Mouse (Mus musculus) layer of hippocampus, adult 11-12 months (tissue): ENCODE measurements at regions not wholly inside any gene's neighbourhood (a gene's known extent, or its start where the extent isn't known, plus 50 kb on each side); places are given as distances from the start of the nearest gene placed in this dataset.

Experiments
- DNase-seq: peaks from one replicate; pipeline ENCODE4 v3.0.0; 2022; ENCODE audit warnings: low spot score

GRCm38 (mm10) chr13:102586215-102586614 lies 107.1 kb upstream of the Cd180 start:
- no peak for DNase-seq

- DNase-seq = peak; percentile 46
Measured at GRCm38 (mm10) chr13:102589680-102590435, 103.5 kb upstream of the Cd180 start.

- DNase-seq = no peak
Measured at GRCm38 (mm10) chr13:102591803-102592537, 101.4 kb upstream of the Cd180 start.

- peak; percentile 45 for DNase-seq
Measured at GRCm38 (mm10) chr13:102593405-102594200, 99.8 kb upstream of the Cd180 start.

GRCm38 (mm10) chr13:102594201-102594600 lies 99.2 kb upstream of the Cd180 start:
- DNase-seq = no peak

- DNase-seq = peak; percentile 11
Measured at GRCm38 (mm10) chr13:102595602-102596001, 97.8 kb upstream of the Cd180 start.

- peak; percentile 1 for DNase-seq
Measured at GRCm38 (mm10) chr13:102596101-102596500, 97.3 kb upstream of the Cd180 start.

- no peak for DNase-seq
Measured at GRCm38 (mm10) chr13:102598181-102598580, 95.2 kb upstream of the Cd180 start.

- no peak for DNase-seq
Measured at GRCm38 (mm10) chr13:102599602-102600001, 93.8 kb upstream of the Cd180 start.

GRCm38 (mm10) chr13:102600026-102600425 lies 93.3 kb upstream of the Cd180 start:
- peak; percentile 61 for DNase-seq

GRCm38 (mm10) chr13:102624461-102624860 lies 68.9 kb upstream of the Cd180 start:
- no peak for DNase-seq

- DNase-seq = peak; percentile 74
Measured at GRCm38 (mm10) chr13:102625171-102625835, 68.1 kb upstream of the Cd180 start.

- no peak for DNase-seq
Measured at GRCm38 (mm10) chr13:102625836-102626340, 67.5 kb upstream of the Cd180 start.

- DNase-seq = no peak
Measured at GRCm38 (mm10) chr13:102627786-102628185, 65.6 kb upstream of the Cd180 start.

- DNase-seq = no peak
Measured at GRCm38 (mm10) chr13:102629176-102629575, 64.2 kb upstream of the Cd180 start.

- DNase-seq = no peak
Measured at GRCm38 (mm10) chr13:102634236-102634957, 59.0 kb upstream of the Cd180 start.

- DNase-seq = no peak
Measured at GRCm38 (mm10) chr13:102636032-102636431, 57.3 kb upstream of the Cd180 start.

- DNase-seq = no peak
Measured at GRCm38 (mm10) chr13:102637059-102637458, 56.3 kb upstream of the Cd180 start.

GRCm38 (mm10) chr13:102639651-102640050 lies 53.7 kb upstream of the Cd180 start:
- DNase-seq = no peak

GRCm38 (mm10) chr13:102640171-102640570 lies 53.2 kb upstream of the Cd180 start:
- DNase-seq = no peak
